Mouse (Mus musculus) intestine, embryonic 14.5 days (tissue): ENCODE data around the gene Thbs1. TPM values are rescaled to one million over a fixed set of nuclear protein-coding genes. Genes with fewer than 3 reads are reported as not detected.

Experiments
- ATAC-seq: fragments of 200-750 bp; cut with Nextera tagmentation; replicated peaks from 2 replicates; pipeline ENCODE4 v1.8.0; 2017; ENCODE audit warnings: low read depth, moderate number of reproducible peaks, moderate TSS enrichment, moderate library complexity; ENCODE audit not compliant: low FRiP score, low TSS enrichment
- DNase-seq: peaks from one replicate; pipeline ENCODE4 v3.0.0-alpha.2; 2018; ENCODE audit warnings: low spot score
- H3K27ac ChIP-seq: fragments of 300-500 bp; sonication (generic); 2 replicates; pipeline ENCODE4 v1.5.1; 2014; ENCODE audit warnings: low read depth, mild to moderate bottlenecking, control low read depth
- H3K27me3 ChIP-seq: fragments of 300-500 bp; sonication (generic); replicated peaks from 2 replicates; pipeline ENCODE4 v1.6.1; 2014; ENCODE audit warnings: low read length, control low read depth; ENCODE audit not compliant: control insufficient read depth, insufficient read depth
- H3K36me3 ChIP-seq: fragments of 300-500 bp; sonication (generic); 2 replicates; pipeline ENCODE4 v1.6.1; 2014; ENCODE audit warnings: low read length, control low read depth; ENCODE audit not compliant: control insufficient read depth, insufficient read depth
- H3K4me1 ChIP-seq: fragments of 300-500 bp; sonication (generic); replicated peaks from 2 replicates; pipeline ENCODE4 v1.6.1; 2014; ENCODE audit warnings: low read length, control low read depth, mixed read lengths; ENCODE audit not compliant: control insufficient read depth, insufficient read depth
- H3K4me2 ChIP-seq: fragments of 300-500 bp; sonication (generic); 2 replicates; pipeline ENCODE4 v1.6.1; 2014; ENCODE audit warnings: low read length
- H3K4me3 ChIP-seq: fragments of 300-500 bp; sonication (generic); 2 replicates; pipeline ENCODE4 v1.5.1; 2014; ENCODE audit warnings: low read depth, low read length, control low read depth, mixed read lengths
- H3K9ac ChIP-seq: fragments of 300-500 bp; sonication (generic); 2 replicates; pipeline ENCODE4 v1.6.1; 2014; ENCODE audit warnings: mild to moderate bottlenecking, low read length
- H3K9me3 ChIP-seq: fragments of 300-500 bp; sonication (generic); 2 replicates; pipeline ENCODE4 v1.6.1; 2016; ENCODE audit warnings: low read length, control low read depth; ENCODE audit not compliant: control insufficient read depth
- WGBS: fragments of 180-500 bp; shearing (Covaris S2); extraction: QIAGEN DNeasy Blood & Tissue Kit; methylation state at CpG from one replicate; pipeline ENCODE4 v1.1.7; 2014; 5-methylcytosine and 5-hydroxymethylcytosine counted together
- polyA plus RNA-seq: library from polyadenylated mRNA; unstranded; fragments of >200 nt; fragmentation: Nextera tagmentation; extraction: Ambion mirVana; gene quantifications from 2 replicates; pipeline ENCODE4 v1.2.1, GENCODE M21; 2014

Gene Thbs1
- polyA plus RNA-seq, result 24.2 and 24.5 TPM in 2 replicates

DNA sequence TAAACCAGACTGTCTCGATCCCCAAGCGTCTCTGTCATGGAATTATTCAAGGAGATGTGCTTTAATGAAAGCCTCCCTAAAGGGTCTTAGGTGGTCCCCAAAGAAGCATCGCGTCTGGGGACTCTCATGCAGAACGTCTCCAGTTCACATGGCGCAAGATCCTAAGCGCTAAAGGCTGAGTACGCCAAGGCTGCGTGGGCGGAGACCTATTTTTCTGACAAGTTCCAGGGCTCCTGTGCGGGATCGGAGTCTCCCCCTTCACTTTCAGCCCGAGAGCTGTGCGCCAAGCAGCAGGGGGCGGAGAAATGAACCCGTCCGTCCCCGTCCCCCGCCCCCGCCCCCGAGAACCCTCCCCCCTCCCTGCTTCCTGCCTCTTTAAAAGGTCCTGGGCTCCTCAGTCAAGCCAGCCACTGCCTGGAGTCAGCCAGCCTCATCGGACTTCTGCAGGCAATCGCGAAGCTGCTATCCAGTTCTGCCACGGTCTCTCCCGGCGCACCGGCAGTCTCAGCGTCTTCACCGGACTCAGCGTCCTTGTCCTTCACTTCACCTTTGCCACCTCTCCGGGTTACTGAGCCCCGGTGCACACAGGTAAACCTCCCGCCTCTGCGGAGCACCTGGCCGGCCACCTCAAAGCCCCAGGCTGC, at the start of gene Thbs1:
Thbs1 (plus strand) TSS at position 389 of the 644 bp plus-strand sequence.
- Histone ChIP-seq H3K27ac (peak within 1 kb of the TSS; percentile 78), H3K9ac (peak within 1 kb of the TSS; percentile 64), H3K36me3 (peaks cover 21% of the 10 kb centered on the region), H3K4me3 (peak within 1 kb of the TSS; percentile 60), H3K4me1 (peaks cover 28% of the 10 kb centered on the region), H3K4me2 (peak within 1 kb of the TSS; percentile 87), H3K9me3 (no peaks in the 10 kb centered on the region), H3K27me3 (no peaks in the 10 kb centered on the region)
- WGBS, result 0% methylated on average over 36 of the region's 36 CpGs
- peak; percentile 90 for DNase-seq
- ATAC-seq, result peak; percentile 81

DNA sequence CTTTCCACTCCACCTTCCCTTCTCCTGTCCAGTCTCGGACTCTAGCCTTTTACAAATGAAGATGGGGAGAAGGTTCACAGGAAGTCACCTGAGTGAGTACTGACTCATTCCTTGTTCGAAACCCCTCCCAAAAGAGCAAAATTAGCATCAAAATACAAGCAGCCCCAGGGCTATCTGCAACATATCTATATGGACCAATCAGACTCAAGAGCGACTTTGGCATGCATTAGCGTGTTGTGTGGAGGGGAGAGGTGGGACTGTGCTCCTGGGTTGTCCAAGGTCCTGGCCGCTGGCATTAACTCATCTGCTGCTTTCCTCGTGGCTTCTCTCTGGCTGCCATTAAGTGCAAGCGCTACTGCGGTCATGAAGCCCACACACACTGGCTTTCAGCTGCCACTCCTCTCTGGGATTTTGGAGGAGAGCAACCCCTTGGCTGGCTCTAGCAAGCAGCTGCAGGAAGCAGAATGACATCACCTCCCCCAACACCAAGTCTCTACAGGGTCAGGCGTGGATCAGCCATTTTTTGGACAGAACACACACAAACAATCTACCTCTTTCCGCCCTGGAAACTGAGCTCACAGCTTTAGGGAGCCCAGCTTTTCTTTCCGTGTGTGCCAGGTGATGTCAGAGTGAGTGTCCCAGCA, 47.4 kb upstream of the Thbs1 start:
- DNase-seq (no peak), ATAC-seq (no peak)
- H3K4me3 ChIP-seq, result no peak overlapping the region
- no peaks in the 10 kb centered on the region for H3K36me3 ChIP-seq
- no peak overlapping the region for H3K27ac ChIP-seq
- H3K4me2 ChIP-seq, result no peak overlapping the region
- H3K4me1 ChIP-seq, result no peaks in the 10 kb centered on the region
- no peak overlapping the region for H3K9ac ChIP-seq
- no peaks in the 10 kb centered on the region for H3K27me3 ChIP-seq
- 83% methylated on average over 11 of the region's 11 CpGs for WGBS
- no peaks in the 10 kb centered on the region for H3K9me3 ChIP-seq

- Histone ChIP-seq H3K4me1 (no peaks in the 10 kb centered on the region), H3K27me3 (no peaks in the 10 kb centered on the region), H3K4me2 (no peak overlapping the region), H3K9me3 (no peaks in the 10 kb centered on the region), H3K9ac (no peak overlapping the region), H3K27ac (no peak overlapping the region), H3K4me3 (no peak overlapping the region), H3K36me3 (no peaks in the 10 kb centered on the region)
- DNase-seq (no peak), ATAC-seq (no peak)
- WGBS, result 76% methylated on average over 8 of the region's 8 CpGs
Observed at GRCm38 (mm10) chr2:118066065-118066770, 45.5 kb upstream of the Thbs1 start.

DNA sequence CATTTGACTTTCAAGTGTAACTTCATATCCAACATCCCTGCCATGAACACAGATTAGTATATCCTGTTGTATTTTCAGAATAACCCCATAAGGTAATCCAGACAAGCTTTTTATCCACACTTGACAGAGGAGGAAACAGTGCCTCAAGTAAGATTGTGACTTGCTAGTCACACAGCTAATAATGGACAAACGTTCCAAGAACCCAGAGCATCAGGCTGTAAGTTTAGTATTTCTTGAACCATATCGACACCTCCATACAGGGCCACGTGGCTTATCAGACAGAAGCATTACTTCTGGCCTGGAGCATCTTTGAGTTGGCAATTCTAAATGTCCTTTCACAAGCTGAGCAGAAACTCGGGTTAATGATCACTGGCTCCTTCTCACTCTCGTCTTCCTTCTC, 41.7 kb upstream of the Thbs1 start:
- no peak overlapping the region for H3K27ac ChIP-seq

GRCm38 (mm10) chr2:118072811-118073372, 38.8 kb upstream of the Thbs1 start:
- no peaks in the 10 kb centered on the region for H3K4me1 ChIP-seq
- H3K36me3 ChIP-seq, result no peaks in the 10 kb centered on the region
- H3K4me3 ChIP-seq, result no peak overlapping the region
- 84% methylated on average over 7 of the region's 7 CpGs for WGBS
- H3K4me2 ChIP-seq, result no peak overlapping the region
- no peak overlapping the region for H3K9ac ChIP-seq
- ATAC-seq (no peak), DNase-seq (no peak)
- no peaks in the 10 kb centered on the region for H3K9me3 ChIP-seq
- H3K27ac ChIP-seq, result no peak overlapping the region
- H3K27me3 ChIP-seq, result no peaks in the 10 kb centered on the region

More for the DNA sequence above, 41.7 kb upstream of the Thbs1 start:
- no peak for ATAC-seq
- Histone ChIP-seq H3K4me2 (no peak overlapping the region), H3K4me3 (no peak overlapping the region), H3K27me3 (no peaks in the 10 kb centered on the region), H3K36me3 (no peaks in the 10 kb centered on the region), H3K9me3 (no peaks in the 10 kb centered on the region), H3K9ac (no peak overlapping the region), H3K4me1 (no peaks in the 10 kb centered on the region)
- WGBS, result 77% methylated on average over 5 of the region's 5 CpGs
- no peak for DNase-seq

- H3K4me2 ChIP-seq, result no peak overlapping the region
- no peaks in the 10 kb centered on the region for H3K36me3 ChIP-seq
- H3K9me3 ChIP-seq, result no peaks in the 10 kb centered on the region
- DNase-seq (no peak), ATAC-seq (no peak)
- no peak overlapping the region for H3K9ac ChIP-seq
- 58% methylated on average over 2 of the region's 2 CpGs for WGBS
- no peaks in the 10 kb centered on the region for H3K27me3 ChIP-seq
- no peaks in the 10 kb centered on the region for H3K4me1 ChIP-seq
- H3K4me3 ChIP-seq, result no peak overlapping the region
- H3K27ac ChIP-seq, result no peak overlapping the region
Observed at GRCm38 (mm10) chr2:118074030-118074429, 37.6 kb upstream of the Thbs1 start.

DNA sequence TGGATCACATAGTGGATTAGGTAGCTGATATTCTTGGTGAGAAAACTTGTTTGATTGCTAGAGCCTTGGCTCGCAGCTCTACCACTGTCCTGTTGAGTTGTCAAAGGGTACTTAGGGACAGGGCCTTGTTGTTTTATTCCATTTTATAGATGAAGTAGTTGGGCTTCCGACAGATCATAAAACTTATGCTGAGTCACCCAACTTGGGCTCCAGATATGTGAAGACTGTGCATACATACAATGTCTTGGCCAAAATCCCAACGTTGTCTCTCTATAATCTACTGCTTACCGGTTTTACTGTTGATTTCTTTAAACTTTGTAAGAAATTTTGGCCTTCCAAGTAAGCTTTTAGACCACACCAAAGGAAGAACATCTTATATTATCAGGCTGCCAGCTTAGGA, 36.5 kb upstream of the Thbs1 start:
- no peaks in the 10 kb centered on the region for H3K9me3 ChIP-seq
- no peaks in the 10 kb centered on the region for H3K36me3 ChIP-seq
- H3K4me3 ChIP-seq, result no peak overlapping the region
- no peak overlapping the region for H3K27ac ChIP-seq
- ATAC-seq, result no peak
- WGBS, result 87% methylated on average over 4 of the region's 4 CpGs
- H3K4me2 ChIP-seq, result no peak overlapping the region
- no peaks in the 10 kb centered on the region for H3K4me1 ChIP-seq
- H3K9ac ChIP-seq, result no peak overlapping the region
- H3K27me3 ChIP-seq, result no peaks in the 10 kb centered on the region
- DNase-seq, result no peak

- Histone ChIP-seq H3K9ac (no peak overlapping the region), H3K27ac (no peak overlapping the region), H3K9me3 (no peaks in the 10 kb centered on the region), H3K4me2 (no peak overlapping the region), H3K4me1 (no peaks in the 10 kb centered on the region), H3K36me3 (no peaks in the 10 kb centered on the region), H3K27me3 (no peaks in the 10 kb centered on the region), H3K4me3 (no peak overlapping the region)
- DNase-seq (no peak), ATAC-seq (no peak)
- WGBS, result 73% methylated on average over 4 of the region's 4 CpGs
Observed at GRCm38 (mm10) chr2:118079131-118079530, 32.5 kb upstream of the Thbs1 start.
